Mouse (Mus musculus) C2C12 (cell line): ENCODE data around the gene Trpm5.

Experiments used
- CEBPB ChIP-seq: IDR thresholded peaks from one replicate; pipeline ENCODE4 v1.6.1; 2011; ENCODE audit warnings: low read depth, mild to moderate bottlenecking, control low read depth, moderate library complexity
- CTCF ChIP-seq: IDR thresholded peaks from one replicate; pipeline ENCODE4 v1.5.1; 2011; ENCODE audit not compliant: control insufficient read depth, insufficient read depth, insufficient read length
- FOSL1 ChIP-seq: IDR thresholded peaks from one replicate; pipeline ENCODE4 v1.8.0; 2011; ENCODE audit warnings: mild to moderate bottlenecking, low read length; ENCODE audit not compliant: poor library complexity, insufficient read depth, severe bottlenecking
- MAX ChIP-seq: IDR thresholded peaks from one replicate; pipeline ENCODE4 v1.6.1; 2011; ENCODE audit warnings: mild to moderate bottlenecking, control low read depth
- USF1 ChIP-seq: IDR thresholded peaks from one replicate; pipeline ENCODE4 v1.6.1; 2011; ENCODE audit warnings: low read depth, mild to moderate bottlenecking, control low read depth, moderate library complexity

DNA sequence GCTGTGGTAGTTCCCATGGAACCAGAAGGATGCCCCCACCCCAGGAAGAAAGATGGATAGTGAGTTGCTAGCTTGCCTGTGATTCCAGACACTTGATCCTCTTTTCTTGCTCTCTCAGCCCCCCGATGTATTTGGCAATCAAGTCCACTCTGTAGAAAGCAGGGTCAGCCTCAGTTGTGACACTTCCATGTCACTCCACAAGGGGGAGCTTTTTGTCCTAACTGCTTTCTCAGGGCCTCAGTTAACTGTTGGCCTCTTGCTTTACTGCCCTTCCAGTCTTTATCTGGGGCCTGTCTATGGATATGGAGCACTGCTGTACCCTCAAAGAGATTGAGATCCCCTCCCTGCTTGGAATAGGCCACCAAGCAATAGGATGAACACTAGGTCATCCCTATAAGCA, 21.4 kb downstream of the Trpm5 start:
- TF ChIP-seq CTCF = no peak
- no peak for TF ChIP-seq MAX
- TF ChIP-seq CEBPB = no peak
- no peak for TF ChIP-seq FOSL1
- no peak for TF ChIP-seq USF1
